Mouse (Mus musculus): ENCODE measurements around the gene Pxn. TPM values are rescaled to one million over a fixed set of nuclear protein-coding genes. Genes with fewer than 3 reads are reported as not detected.

The Pxn gene
- polyA plus RNA-seq, 1 experiment, result 194 TPM

GRCm38 (mm10) chr5:115522531-115522930, 16.1 kb downstream of the Pxn start:
- peaks cover 76% of the 10 kb centered on the region for H3K4me1 ChIP-seq (ENCODE audit: control insufficient read depth, insufficient read depth, low read length)
- 89% methylated on average over 4 of the region's 4 CpGs for WGBS
- no peak overlapping the region for H3K27ac ChIP-seq (ENCODE audit: insufficient read depth, low read length)
- no peaks in the 10 kb centered on the region for H3K27me3 ChIP-seq (ENCODE audit: control insufficient read depth, insufficient read depth, low read length)
- no peak overlapping the region for H3K4me3 ChIP-seq (replicated peaks; ENCODE audit: insufficient read depth, low read depth, low read length)
- DNase-seq, result no peak
- TF ChIP-seq CTCF (IDR thresholded peaks at IDR 0.05; ENCODE audit: borderline replicate concordance, insufficient read depth, low read depth, low read length), result no peak
- no peak for TF ChIP-seq POLR2A (IDR thresholded peaks at IDR 0.05; ENCODE audit: borderline replicate concordance, insufficient read depth, low read length)

GRCm38 (mm10) chr5:115522981-115523499, 16.6 kb downstream of the Pxn start:
- 72% methylated on average over 15 of the region's 15 CpGs for WGBS
- no peak for DNase-seq
- TF ChIP-seq POLR2A (IDR thresholded peaks at IDR 0.05; ENCODE audit: borderline replicate concordance, insufficient read depth, low read length), result no peak
- no peak for TF ChIP-seq CTCF (IDR thresholded peaks at IDR 0.05; ENCODE audit: borderline replicate concordance, insufficient read depth, low read depth, low read length)
- Histone ChIP-seq H3K4me1 (ENCODE audit: control insufficient read depth, insufficient read depth, low read length) (peaks cover 80% of the 10 kb centered on the region), H3K4me3 (replicated peaks; ENCODE audit: insufficient read depth, low read depth, low read length) (no peak overlapping the region), H3K27me3 (ENCODE audit: control insufficient read depth, insufficient read depth, low read length) (no peaks in the 10 kb centered on the region), H3K27ac (ENCODE audit: insufficient read depth, low read length) (no peak overlapping the region)

DNA sequence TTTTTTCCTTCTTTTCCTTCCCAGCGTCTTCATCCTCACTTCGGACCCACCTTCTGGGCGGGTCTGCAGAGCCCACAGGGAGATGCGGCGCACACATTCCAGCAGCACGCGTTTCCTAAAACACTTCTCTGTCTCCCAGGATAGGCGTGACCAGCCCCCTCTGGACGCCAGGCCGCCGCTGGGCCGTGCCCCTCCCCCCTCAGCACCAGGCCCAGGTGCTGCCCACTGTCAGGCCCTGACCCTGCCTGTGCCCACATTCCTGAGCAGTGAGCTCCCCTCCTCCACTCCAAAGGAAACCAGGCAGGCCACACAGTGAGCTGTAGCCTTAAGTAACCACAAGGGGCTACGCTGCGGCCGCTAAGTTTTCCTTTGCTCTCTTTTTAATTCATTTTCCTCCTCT, 17.5 kb downstream of the Pxn start:
- Histone ChIP-seq H3K4me1 (ENCODE audit: control insufficient read depth, insufficient read depth, low read length) (peaks cover 86% of the 10 kb centered on the region), H3K4me3 (replicated peaks; ENCODE audit: insufficient read depth, low read depth, low read length) (no peak overlapping the region), H3K27me3 (ENCODE audit: control insufficient read depth, insufficient read depth, low read length) (no peaks in the 10 kb centered on the region), H3K27ac (ENCODE audit: insufficient read depth, low read length) (no peak overlapping the region)
- WGBS, result 47% methylated on average over 15 of the region's 15 CpGs
- no peak for DNase-seq
- TF ChIP-seq POLR2A (IDR thresholded peaks at IDR 0.05; ENCODE audit: borderline replicate concordance, insufficient read depth, low read length), result no peak
- TF ChIP-seq CTCF (IDR thresholded peaks at IDR 0.05; ENCODE audit: borderline replicate concordance, insufficient read depth, low read depth, low read length), result no peak

- H3K4me1 ChIP-seq (ENCODE audit: control insufficient read depth, insufficient read depth, low read length), result peaks cover 86% of the 10 kb centered on the region
- H3K27me3 ChIP-seq (ENCODE audit: control insufficient read depth, insufficient read depth, low read length), result no peaks in the 10 kb centered on the region
- DNase-seq, result no peak
- no peak overlapping the region for H3K4me3 ChIP-seq (replicated peaks; ENCODE audit: insufficient read depth, low read depth, low read length)
- WGBS, result 63% methylated on average over 12 of the region's 12 CpGs
- H3K27ac ChIP-seq (ENCODE audit: insufficient read depth, low read length), result no peak overlapping the region
- TF ChIP-seq POLR2A (IDR thresholded peaks at IDR 0.05; ENCODE audit: borderline replicate concordance, insufficient read depth, low read length) (no peak), CTCF (IDR thresholded peaks at IDR 0.05; ENCODE audit: borderline replicate concordance, insufficient read depth, low read depth, low read length) (no peak)
Measured at GRCm38 (mm10) chr5:115524471-115524870, 18.0 kb downstream of the Pxn start.

DNA sequence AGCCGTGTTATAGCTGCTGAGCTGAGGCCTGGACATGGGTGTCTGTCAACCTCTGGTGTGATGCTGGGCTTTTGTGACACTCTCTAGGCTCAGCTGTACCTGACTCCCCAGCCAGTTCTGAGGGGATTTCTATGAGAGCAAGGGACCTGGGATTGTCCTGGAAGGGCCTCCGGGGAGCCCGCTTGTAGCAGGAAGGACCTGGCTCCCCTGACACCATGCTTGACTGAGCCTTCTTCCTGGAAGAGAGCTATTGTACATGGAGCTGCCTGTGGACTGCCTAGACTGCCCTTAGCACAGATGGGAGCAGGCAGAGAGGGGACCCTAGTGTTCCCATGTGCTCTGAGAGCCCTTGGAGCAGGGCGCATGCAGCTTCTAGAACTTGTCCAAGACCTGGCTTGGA, 18.9 kb downstream of the Pxn start:
- H3K4me1 ChIP-seq (ENCODE audit: control insufficient read depth, insufficient read depth, low read length), result peaks cover 88% of the 10 kb centered on the region
- no peak for DNase-seq
- no peak overlapping the region for H3K27ac ChIP-seq (ENCODE audit: insufficient read depth, low read length)

GRCm38 (mm10) chr5:115525943-115526342, 19.5 kb downstream of the Pxn start:
- no peak for TF ChIP-seq POLR2A (IDR thresholded peaks at IDR 0.05; ENCODE audit: borderline replicate concordance, insufficient read depth, low read length)
- no peak for TF ChIP-seq CTCF (IDR thresholded peaks at IDR 0.05; ENCODE audit: borderline replicate concordance, insufficient read depth, low read depth, low read length)
- Histone ChIP-seq H3K4me3 (replicated peaks; ENCODE audit: insufficient read depth, low read depth, low read length) (no peak overlapping the region), H3K27me3 (ENCODE audit: control insufficient read depth, insufficient read depth, low read length) (no peaks in the 10 kb centered on the region), H3K4me1 (ENCODE audit: control insufficient read depth, insufficient read depth, low read length) (peaks cover 88% of the 10 kb centered on the region), H3K27ac (ENCODE audit: insufficient read depth, low read length) (peak overlapping the region; percentile 52)
- DNase-seq, result peak in 1 of 2 experiments; percentile 48
- WGBS, result 15% methylated on average over 9 of the region's 9 CpGs

More for the DNA sequence above, 18.9 kb downstream of the Pxn start:
- no peak overlapping the region for H3K4me3 ChIP-seq (replicated peaks; ENCODE audit: insufficient read depth, low read depth, low read length)
- WGBS, result 46% methylated on average over 4 of the region's 4 CpGs
- no peak for TF ChIP-seq CTCF (IDR thresholded peaks at IDR 0.05; ENCODE audit: borderline replicate concordance, insufficient read depth, low read depth, low read length)
- TF ChIP-seq POLR2A (IDR thresholded peaks at IDR 0.05; ENCODE audit: borderline replicate concordance, insufficient read depth, low read length), result no peak
- H3K27me3 ChIP-seq (ENCODE audit: control insufficient read depth, insufficient read depth, low read length), result no peaks in the 10 kb centered on the region

DNA sequence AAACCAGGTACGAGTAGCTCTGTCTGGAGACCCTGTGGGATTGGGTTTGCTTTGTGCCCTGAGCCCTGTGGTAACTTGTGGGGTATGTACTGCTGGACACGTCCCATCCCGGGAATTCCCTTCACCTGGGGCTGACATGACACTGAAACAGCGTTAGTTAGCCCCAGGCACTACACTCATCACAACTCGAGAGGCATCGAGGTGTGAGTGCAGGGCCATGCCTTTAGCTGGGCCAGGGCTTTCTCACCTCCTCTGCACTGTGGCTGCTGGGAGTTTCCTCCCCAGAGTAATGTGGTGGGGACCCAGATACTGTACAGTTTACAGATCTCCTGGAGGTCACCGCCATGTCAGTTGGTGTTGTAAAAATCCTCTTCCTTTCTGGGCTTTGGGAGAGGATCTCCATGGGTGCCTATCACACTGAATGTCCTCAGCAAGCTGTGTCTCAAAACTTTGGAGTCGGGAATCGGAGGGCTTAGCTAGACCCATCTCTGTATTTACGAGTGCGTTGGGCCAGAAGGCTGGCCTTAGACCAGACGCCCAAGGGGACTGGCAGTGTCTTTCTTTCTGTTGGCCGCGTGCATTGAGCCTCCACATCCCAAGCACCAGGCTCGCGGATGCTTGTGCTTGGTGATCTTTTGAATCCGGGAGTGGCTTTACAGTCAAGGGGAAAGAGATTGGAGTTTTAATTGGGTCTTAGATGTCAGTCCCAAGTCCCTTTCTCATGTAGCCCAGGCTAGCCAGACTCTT, 20.2 kb downstream of the Pxn start:
- DNase-seq, result peak in 1 of 2 experiments; percentile 47
- H3K27me3 ChIP-seq (ENCODE audit: control insufficient read depth, insufficient read depth, low read length), result no peaks in the 10 kb centered on the region
- 26% methylated on average over 17 of the region's 17 CpGs for WGBS
- no peak overlapping the region for H3K4me3 ChIP-seq (replicated peaks; ENCODE audit: insufficient read depth, low read depth, low read length)
- peak overlapping the region; percentile 52; the same call in 1 of the 2 replicates for H3K27ac ChIP-seq (ENCODE audit: insufficient read depth, low read length)
- TF ChIP-seq CTCF (IDR thresholded peaks at IDR 0.05; ENCODE audit: borderline replicate concordance, insufficient read depth, low read depth, low read length) (no peak), POLR2A (IDR thresholded peaks at IDR 0.05; ENCODE audit: borderline replicate concordance, insufficient read depth, low read length) (no peak)
- peaks cover 88% of the 10 kb centered on the region for H3K4me1 ChIP-seq (ENCODE audit: control insufficient read depth, insufficient read depth, low read length)

DNA sequence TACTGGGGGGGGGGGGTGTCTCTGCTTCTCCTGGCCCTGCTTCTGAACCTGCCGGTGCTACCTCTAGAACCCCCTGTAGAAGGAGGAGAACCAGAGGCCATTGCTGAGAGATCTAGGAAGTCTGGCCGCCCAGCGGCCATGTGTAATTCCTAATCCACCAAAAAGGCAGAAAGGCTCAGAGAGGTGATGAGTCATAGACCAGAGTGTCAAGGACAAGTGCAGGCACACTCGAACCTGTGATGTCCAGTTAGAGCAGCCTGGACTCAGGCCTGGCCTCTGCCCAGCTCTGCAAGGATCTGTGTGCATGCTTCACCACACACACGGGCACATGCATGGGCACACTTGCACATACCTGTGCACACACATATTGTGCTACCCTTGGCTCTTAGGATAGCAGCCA, 21.7 kb downstream of the Pxn start:
- Histone ChIP-seq H3K27me3 (ENCODE audit: control insufficient read depth, insufficient read depth, low read length) (no peaks in the 10 kb centered on the region), H3K27ac (ENCODE audit: insufficient read depth, low read length) (peak overlapping the region; percentile 57), H3K4me1 (ENCODE audit: control insufficient read depth, insufficient read depth, low read length) (peaks cover 93% of the 10 kb centered on the region), H3K4me3 (replicated peaks; ENCODE audit: insufficient read depth, low read depth, low read length) (no peak overlapping the region)
- peak in 1 of 2 experiments; percentile 34 for DNase-seq
- TF ChIP-seq CTCF (IDR thresholded peaks at IDR 0.05; ENCODE audit: borderline replicate concordance, insufficient read depth, low read depth, low read length), result no peak
- no peak for TF ChIP-seq POLR2A (IDR thresholded peaks at IDR 0.05; ENCODE audit: borderline replicate concordance, insufficient read depth, low read length)
- WGBS, result 48% methylated on average over 5 of the region's 5 CpGs

All from cerebellum, adult 2 months (tissue).